34 mouse cellular contexts compared by ENCODE assay signal in genomic region chr3:75541259-75541658, GRCm38 (mm10). TPM values are rescaled to one million over a fixed set of nuclear protein-coding genes. Genes with fewer than 3 reads are reported as not detected.
"Had no signal": no experiment of that assay in that cellular context is flagged by ENCODE, and none has a peak within 500 bp of the region (broad histone marks: within the 10 kb centered on the region; RNA-seq: fewer than 3 reads in every experiment).

No protein-coding gene starts in this region.

- H3K9me3 ChIP-seq: embryonic facial prominence, embryonic 10.5 days; embryonic facial prominence, embryonic 12.5 days; embryonic facial prominence, embryonic 13.5 days; embryonic facial prominence, embryonic 15.5 days; forebrain, embryonic 10.5 days; forebrain, embryonic 12.5 days; forebrain, embryonic 13.5 days; forebrain, embryonic 15.5 days had no signal

- H3K4me1 ChIP-seq: embryonic facial prominence, embryonic 10.5 days; embryonic facial prominence, embryonic 12.5 days; embryonic facial prominence, embryonic 13.5 days; embryonic facial prominence, embryonic 15.5 days; forebrain, embryonic 10.5 days; forebrain, embryonic 12.5 days; forebrain, embryonic 15.5 days had no signal

- H3K9ac ChIP-seq: embryonic facial prominence, embryonic 12.5 days; embryonic facial prominence, embryonic 13.5 days; embryonic facial prominence, embryonic 15.5 days; forebrain, embryonic 12.5 days; forebrain, embryonic 13.5 days; forebrain, embryonic 15.5 days; forebrain, postnatal 0 days had no signal

- DNase-seq: cerebellum, adult 9-11 months; cerebellum, postnatal 10 days; cerebellum, postnatal 14 days; cerebellum, postnatal 25 days; cerebellum, postnatal 36 days; embryo, embryonic 11 days; forebrain, postnatal 0 days; gastrocnemius, adult 2 months; gastrocnemius, postnatal 10 days; gastrocnemius, postnatal 14 days; gastrocnemius, postnatal 25 days; gastrocnemius, postnatal 36 days; heart, adult 11 months; heart, adult 18-20 months; heart, adult 2 months had no signal

- H3K27me3 ChIP-seq: embryonic facial prominence, embryonic 12.5 days; embryonic facial prominence, embryonic 13.5 days; embryonic facial prominence, embryonic 15.5 days; forebrain, embryonic 12.5 days; forebrain, embryonic 13.5 days; forebrain, embryonic 15.5 days had no signal

- H3K4me3 ChIP-seq: embryonic facial prominence, embryonic 10.5 days; embryonic facial prominence, embryonic 12.5 days; embryonic facial prominence, embryonic 13.5 days; embryonic facial prominence, embryonic 15.5 days; erythroblast, embryonic 14.5 days; forebrain, embryonic 10.5 days; forebrain, embryonic 12.5 days; forebrain, embryonic 13.5 days; forebrain, embryonic 15.5 days; gastrocnemius, adult 2 months; heart, adult 2 months had no signal

- H3K27ac ChIP-seq: embryonic facial prominence, embryonic 10.5 days; embryonic facial prominence, embryonic 12.5 days; embryonic facial prominence, embryonic 13.5 days; embryonic facial prominence, embryonic 15.5 days; forebrain, embryonic 10.5 days; forebrain, embryonic 12.5 days; forebrain, embryonic 13.5 days; forebrain, embryonic 15.5 days; gastrocnemius, adult 2 months; heart, adult 2 months had no signal

- ATAC-seq: forebrain, embryonic 13.5 days; forebrain, embryonic 14.5 days; forebrain, embryonic 15.5 days; forebrain, embryonic 16.5 days; forebrain, postnatal 0 days had no signal

RNA-seq across cellular contexts. Expression of gene Serpini1, which starts 16.1 kb away (rescaled TPM):
- polyA plus RNA-seq: erythroblast, embryonic 14.5 days had no signal

RNA-seq across cellular contexts. Expression of gene Wdr49, which starts 59.3 kb away (rescaled TPM):
- total RNA-seq: common myeloid progenitor, adult 5-6 weeks; gastrocnemius, adult 18-20 months; gastrocnemius, adult 2 months; gastrocnemius, adult 8-10 months; gastrocnemius, postnatal 10 days; gastrocnemius, postnatal 14 days; gastrocnemius, postnatal 25 days; gastrocnemius, postnatal 36 days; gastrocnemius, postnatal 4 days; heart, adult 2 months had no signal
- polyA plus RNA-seq: embryonic facial prominence, embryonic 10.5 days; embryonic facial prominence, embryonic 11.5 days; embryonic facial prominence, embryonic 12.5 days; embryonic facial prominence, embryonic 13.5 days; embryonic facial prominence, embryonic 14.5 days; erythroblast, embryonic 14.5 days; forebrain, embryonic 10.5 days; forebrain, embryonic 11.5 days; forebrain, embryonic 12.5 days; forebrain, embryonic 13.5 days; forebrain, embryonic 14.5 days; forebrain, embryonic 15.5 days; forebrain, embryonic 16.5 days; gonadal fat pad, adult 2 months; heart, adult 2 months had no signal
